Mouse (Mus musculus): ENCODE measurements at regions not wholly inside any gene's neighbourhood (a gene's known extent, or its start where the extent isn't known, plus 50 kb on each side); places are given as distances from the start of the nearest gene placed in this dataset.

DNA sequence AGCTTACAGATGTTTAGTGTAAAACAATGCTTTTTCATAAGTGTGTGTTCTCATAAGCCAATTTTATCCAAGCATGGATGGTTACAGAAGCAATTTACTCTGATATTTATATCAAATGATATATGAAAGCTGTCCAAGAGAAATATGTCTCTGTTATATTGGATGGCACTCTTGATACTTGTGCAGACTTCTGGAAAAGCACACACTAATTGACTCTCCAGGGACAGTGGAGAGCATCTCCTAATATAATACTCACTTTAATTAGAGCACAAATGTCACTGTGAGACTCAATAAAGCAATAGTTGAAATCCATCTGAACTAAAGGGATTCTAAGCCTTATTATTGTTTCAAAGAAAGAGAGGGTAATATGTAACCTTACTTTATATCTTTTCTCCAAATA is 510.8 kb upstream of the Smc2 start:
- TF ChIP-seq CTCF (IDR thresholded peaks at IDR 0.05; ENCODE audit: control insufficient read depth, insufficient read depth, insufficient read length) = no peak
- no peak for TF ChIP-seq MYOG (IDR thresholded peaks at IDR 0.05; ENCODE audit: control insufficient read depth, extremely low read depth, insufficient read length)
- no peak for TF ChIP-seq CEBPB (IDR thresholded peaks at IDR 0.05; ENCODE audit: low read depth)
- TF ChIP-seq FOSL1 (IDR thresholded peaks at IDR 0.05; ENCODE audit: insufficient read depth, low read length, poor library complexity, severe bottlenecking) = no peak
- TF ChIP-seq MYOD1 (IDR thresholded peaks at IDR 0.05; ENCODE audit: control insufficient read depth, insufficient read length, low read depth) = no peak
- no peak for TF ChIP-seq USF1 (IDR thresholded peaks at IDR 0.05; ENCODE audit: low read depth)

Measured in C2C12 (cell line).